Mouse (Mus musculus): ENCODE data around the gene Lhfpl2. TPM values are rescaled to one million over a fixed set of nuclear protein-coding genes. Genes with fewer than 3 reads are reported as not detected.

Gene Lhfpl2
- polyA plus RNA-seq, 1 experiment from 2014 or later = 34.2 TPM

DNA sequence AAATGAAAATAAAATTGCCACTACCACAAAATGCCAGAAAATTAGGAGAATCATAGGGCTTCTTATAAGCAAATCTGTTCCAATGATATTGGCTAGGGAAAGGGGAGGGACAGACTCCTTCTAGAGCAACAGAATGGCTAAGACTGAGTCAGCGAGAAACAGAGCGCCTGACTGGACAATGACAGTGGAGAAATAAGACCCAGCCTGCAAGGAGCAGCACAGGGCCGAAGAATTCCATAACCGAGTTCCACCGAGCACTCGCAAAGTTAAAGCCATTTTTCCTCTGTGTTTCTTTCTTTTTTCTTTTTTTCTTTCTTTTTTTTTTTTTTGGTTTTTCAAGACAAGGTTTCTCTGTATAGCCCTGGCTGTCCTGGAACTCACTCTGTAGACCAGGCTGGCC, 182.5 kb downstream of the Lhfpl2 start:
- 88% methylated on average over 6 of the region's 6 CpGs for WGBS
- DNase-seq (ENCODE audit: low spot score) = no peak

DNA sequence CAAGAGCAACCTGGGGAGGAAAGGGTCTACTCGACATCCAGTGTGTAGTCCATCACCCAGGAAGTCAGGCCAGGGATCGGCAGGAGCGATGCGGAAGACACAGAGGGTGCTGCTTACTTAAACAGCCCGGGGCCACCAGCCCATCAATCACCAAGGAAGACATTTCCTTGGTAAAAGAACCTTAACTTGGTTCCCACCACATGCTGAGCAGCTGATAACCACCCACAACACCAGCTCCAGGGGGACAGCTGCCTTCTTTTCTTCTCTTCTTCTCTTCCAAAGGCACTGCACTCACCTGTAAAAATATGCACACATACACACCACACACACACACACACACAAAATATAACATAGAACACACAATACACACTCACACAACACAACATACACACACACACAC, 183.3 kb downstream of the Lhfpl2 start:
- 61% methylated on average over 5 of the region's 5 CpGs for WGBS
- peaks cover 15% of the 10 kb centered on the region for H3K4me1 ChIP-seq
- no peak for DNase-seq (ENCODE audit: low spot score)

More for the DNA sequence above, 182.5 kb downstream of the Lhfpl2 start:
- Histone ChIP-seq H3K4me1 (peaks cover 15% of the 10 kb centered on the region), H3K4me3 (no peak overlapping the region), H3K9me3 (no peaks in the 10 kb centered on the region), H3K27me3 (replicated peaks; ENCODE audit: low read depth, poor library complexity, severe bottlenecking) (no peaks in the 10 kb centered on the region), H3K36me3 (replicated peaks) (no peaks in the 10 kb centered on the region), H3K27ac (replicated peaks) (no peak overlapping the region)

DNA sequence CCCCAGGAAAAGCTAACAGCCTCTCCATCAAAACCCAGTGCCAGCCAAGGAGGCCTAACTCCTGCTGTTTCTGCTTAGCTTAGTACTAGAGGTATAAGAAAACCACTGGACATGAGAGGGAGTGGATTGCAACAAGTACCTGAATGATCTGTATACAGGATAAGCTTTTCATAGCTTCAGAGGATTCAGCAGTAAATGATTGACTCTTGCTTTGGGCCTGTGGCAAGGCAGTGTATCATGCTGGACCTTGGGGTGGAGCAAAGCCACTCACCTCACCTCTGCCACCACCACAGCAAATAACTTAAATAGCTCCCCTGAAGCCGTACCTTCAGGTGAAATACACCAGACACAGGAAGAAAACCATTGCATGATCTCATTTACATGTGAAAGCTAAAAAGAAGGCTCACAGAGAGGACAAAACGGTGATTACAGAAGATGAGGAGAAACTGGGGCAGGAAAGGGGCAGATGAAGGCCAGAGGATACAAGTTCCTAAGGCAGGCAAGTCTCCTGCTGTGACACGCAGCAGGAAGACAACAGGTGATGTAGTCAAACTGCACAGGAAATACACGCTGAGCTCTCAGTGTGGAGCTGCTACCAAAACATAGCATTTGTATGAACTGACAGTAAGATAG, 184.4 kb downstream of the Lhfpl2 start:
- peaks cover 15% of the 10 kb centered on the region for H3K4me1 ChIP-seq
- 49% methylated on average over 4 of the region's 4 CpGs for WGBS

More for the DNA sequence above, 183.3 kb downstream of the Lhfpl2 start:
- H3K27me3 ChIP-seq (replicated peaks; ENCODE audit: low read depth, poor library complexity, severe bottlenecking) = no peaks in the 10 kb centered on the region
- H3K36me3 ChIP-seq (replicated peaks) = no peaks in the 10 kb centered on the region
- H3K4me3 ChIP-seq = no peak overlapping the region
- H3K27ac ChIP-seq (replicated peaks) = no peak overlapping the region
- H3K9me3 ChIP-seq = no peaks in the 10 kb centered on the region

DNA sequence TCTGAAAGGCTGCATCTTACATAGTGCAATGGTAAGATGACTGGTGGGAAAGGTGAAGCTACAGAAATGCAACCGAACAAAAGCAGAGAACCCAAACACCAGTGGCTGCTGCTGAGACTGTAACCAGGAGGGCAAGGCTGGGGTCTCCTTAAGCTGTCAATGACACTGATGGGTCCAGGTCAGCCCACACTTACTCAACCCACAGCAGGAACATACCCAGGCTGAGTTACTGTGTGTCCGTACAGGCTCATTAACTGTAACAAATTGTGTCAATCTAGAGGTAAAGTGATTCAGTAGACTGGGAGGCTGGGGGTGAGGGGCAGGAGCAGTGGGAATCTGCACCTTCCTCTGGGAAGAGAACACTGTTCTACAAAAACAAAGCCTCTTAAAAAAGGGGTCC, 185.3 kb downstream of the Lhfpl2 start:
- H3K4me1 ChIP-seq = peaks cover 15% of the 10 kb centered on the region
- no peaks in the 10 kb centered on the region for H3K9me3 ChIP-seq
- no peak overlapping the region for H3K27ac ChIP-seq (replicated peaks)
- 76% methylated on average over 2 of the region's 2 CpGs for WGBS
- no peak for DNase-seq (ENCODE audit: low spot score)
- no peaks in the 10 kb centered on the region for H3K36me3 ChIP-seq (replicated peaks)
- no peaks in the 10 kb centered on the region for H3K27me3 ChIP-seq (replicated peaks; ENCODE audit: low read depth, poor library complexity, severe bottlenecking)
- no peak overlapping the region for H3K4me3 ChIP-seq

More for the DNA sequence above, 184.4 kb downstream of the Lhfpl2 start:
- no peaks in the 10 kb centered on the region for H3K9me3 ChIP-seq
- no peaks in the 10 kb centered on the region for H3K27me3 ChIP-seq (replicated peaks; ENCODE audit: low read depth, poor library complexity, severe bottlenecking)
- H3K27ac ChIP-seq (replicated peaks) = no peak overlapping the region
- no peak overlapping the region for H3K4me3 ChIP-seq
- no peaks in the 10 kb centered on the region for H3K36me3 ChIP-seq (replicated peaks)
- no peak for DNase-seq (ENCODE audit: low spot score)

Other genes starting within 250 kb of the Lhfpl2 start
- gene Scamp1, start 228.1 kb downstream of the Lhfpl2 start, polyA plus RNA-seq (2016; fragmentation: Nextera tagmentation; extraction: Ambion mirVana) = 24.6 and 27.6 TPM in 2 replicates

Data from embryonic facial prominence, embryonic 10.5 days (tissue).